Mouse (Mus musculus) heart, postnatal 0 days (tissue): ENCODE results near the gene Mad2l2.

Source experiments
- CTCF ChIP-seq: IDR thresholded peaks from 2 replicates; pipeline ENCODE4 v1.5.1; 2016; ENCODE audit warnings: antibody characterized with exemption, control low read depth, low read depth
- EP300 ChIP-seq: IDR thresholded peaks from 2 replicates; pipeline ENCODE4 v1.6.1; 2016; ENCODE audit warnings: antibody characterized with exemption, low read depth

DNA sequence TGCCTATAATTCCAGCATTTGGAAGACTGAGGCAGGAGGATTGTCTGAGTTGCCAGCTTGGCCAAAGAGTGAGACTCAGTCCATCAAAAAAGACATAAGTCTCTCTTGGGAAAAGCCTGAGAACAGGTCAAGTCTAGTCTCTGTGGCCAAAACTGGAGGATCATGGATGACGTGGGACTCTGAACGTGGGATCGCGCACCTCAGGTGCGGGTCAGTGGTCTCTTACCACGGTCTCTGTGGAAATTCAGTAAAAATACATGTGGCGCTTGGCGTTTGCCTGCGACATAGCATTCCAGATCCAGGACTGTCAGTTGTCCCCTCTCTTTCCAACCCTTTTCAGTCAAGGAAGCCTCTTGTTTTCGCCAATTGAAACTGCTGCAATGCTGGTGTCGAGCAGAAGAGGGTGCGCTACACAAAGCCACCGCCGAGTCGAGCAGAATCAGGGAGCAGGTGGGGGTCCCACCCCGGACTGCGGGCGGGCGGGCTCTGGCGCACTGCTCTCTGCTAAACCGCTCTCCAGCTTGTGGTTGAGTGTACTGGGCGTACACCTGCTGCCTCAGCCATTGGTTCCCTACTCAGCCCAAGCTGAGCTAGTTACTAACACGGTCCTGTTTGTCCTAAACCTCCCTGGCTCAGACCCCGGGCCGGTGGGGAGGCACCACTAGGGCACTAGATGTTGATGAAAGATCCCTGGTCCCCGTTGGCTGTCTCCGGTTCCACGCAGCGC, 28.2 kb upstream of the Mad2l2 start:
- TF ChIP-seq CTCF (peak; percentile 67), EP300 (no peak)
